Comparison of ENCODE assay signal across 22 mouse cellular contexts in genomic region chr11:22157882-22158281, GRCm38 (mm10).
A peak's percentile ranks its signal among the peaks of the same experiment; 100 is the strongest.
DNase-seq lines count a peak whose midpoint lies in the region; ATAC-seq and TF ChIP-seq lines count a peak whose summit lies in the region.
"Had no signal": no experiment of that assay in that cellular context is flagged by ENCODE, and none has a peak within 500 bp of the region (broad histone marks: within the 10 kb centered on the region; RNA-seq: fewer than 3 reads in every experiment).

No protein-coding gene starts in this region.

- dilution Hi-C loops in CH12.LX (cut with MboI; ENCODE audit: extremely low pct_ligation_motif_present, extremely low pct_unique_long_range_greater_than_20kb, low sequenced_read_pairs) = no loop called here

- H3K36me3 ChIP-seq in heart, postnatal 0 days (replicated peaks; ENCODE audit: control insufficient read depth, insufficient read depth, low read length) = peaks cover 2% of the 10 kb centered on the region; the same call in 1 of the 2 replicates
- no peaks in the 10 kb centered on the region for H3K36me3 ChIP-seq in CH12.LX (replicated peaks in 1 of 2; ENCODE audit: control insufficient read depth in 1 of 2, insufficient read depth in 1 of 2, low read length in 1 of 2)
- H3K36me3 ChIP-seq in kidney, embryonic 15.5 days = no peaks in the 10 kb centered on the region
- H3K36me3 ChIP-seq: G1E had no signal

- no peak for TF ChIP-seq RAD21 in CH12.LX (IDR thresholded peaks at IDR 0.05; ENCODE audit: low read depth, low read length)

- H3K4me1 ChIP-seq in heart, postnatal 0 days (ENCODE audit: control insufficient read depth, insufficient read depth) = peaks cover 26% of the 10 kb centered on the region
- no peaks in the 10 kb centered on the region for H3K4me1 ChIP-seq in CH12.LX (ENCODE audit: control insufficient read depth in 1 of 2, insufficient read depth in 2 of 2)
- peaks cover 3% of the 10 kb centered on the region; the same call in 1 of the 2 replicates for H3K4me1 ChIP-seq in kidney, embryonic 15.5 days

- H3K9ac ChIP-seq in heart, postnatal 0 days (replicated peaks; ENCODE audit: low read depth, low read length) = no peak overlapping the region
- H3K9ac ChIP-seq in CH12.LX (ENCODE audit: insufficient read depth, low read depth) = no peak overlapping the region
- H3K9ac ChIP-seq in kidney, embryonic 15.5 days = no peak overlapping the region

- no peaks in the 10 kb centered on the region for H3K9me3 ChIP-seq in heart, postnatal 0 days (replicated peaks; ENCODE audit: control insufficient read depth, low read length)
- no peaks in the 10 kb centered on the region for H3K9me3 ChIP-seq in CH12.LX (replicated peaks; ENCODE audit: low read length)
- no peaks in the 10 kb centered on the region for H3K9me3 ChIP-seq in kidney, embryonic 15.5 days (replicated peaks)
- H3K9me3 ChIP-seq: G1E had no signal

- H3K79me2 ChIP-seq in CH12.LX (replicated peaks; ENCODE audit: control insufficient read depth, extremely low read depth, insufficient read depth, poor library complexity, severe bottlenecking) = no peaks in the 10 kb centered on the region

- in situ Hi-C loops in CH12.LX (cut with MboI; ENCODE audit: low pct_ligation_motif_present, low pct_unique_long_range_greater_than_20kb, low sequenced_read_pairs) = no loop called here

- no peaks in the 10 kb centered on the region for H3K27me3 ChIP-seq in heart, postnatal 0 days (ENCODE audit: control insufficient read depth, insufficient read depth, low read length)
- H3K27me3 ChIP-seq in CH12.LX (replicated peaks) = no peaks in the 10 kb centered on the region
- no peaks in the 10 kb centered on the region for H3K27me3 ChIP-seq in kidney, embryonic 15.5 days
- H3K27me3 ChIP-seq: Patski had no signal

- WGBS in heart, postnatal 0 days = 88% methylated on average over 4 of the region's 4 CpGs
- WGBS in kidney, embryonic 15.5 days = 91% methylated on average over 4 of the region's 4 CpGs

- ATAC-seq in heart, postnatal 0 days (ENCODE audit: insufficient read depth, low read depth) = no peak
- no peak for ATAC-seq in kidney, embryonic 15.5 days (replicated peaks; ENCODE audit: low FRiP score)
- ATAC-seq: activated CD4-positive, CD25-positive, alpha-beta regulatory T cell, adult 4 months; CD4-positive, CD25-positive, alpha-beta regulatory T cell, adult 4 months; Patski had no signal

- H3K4me2 ChIP-seq in heart, postnatal 0 days (ENCODE audit: low read depth, low read length) = no peak overlapping the region
- no peak overlapping the region for H3K4me2 ChIP-seq in CH12.LX (ENCODE audit: insufficient read depth, low read depth, poor library complexity, severe bottlenecking)
- H3K4me2 ChIP-seq in kidney, embryonic 15.5 days = no peak overlapping the region

- TF ChIP-seq CTCF in heart, postnatal 0 days (IDR thresholded peaks at IDR 0.05; ENCODE audit: low read depth) = no peak
- no peak for TF ChIP-seq CTCF in CH12.LX (conservative IDR thresholded peaks at IDR 0.05 in 1 of 2, IDR thresholded peaks at IDR 0.05 in 1 of 2; ENCODE audit: low read depth in 2 of 2, low read length in 2 of 2)

- no peak for TF ChIP-seq EP300 in heart, postnatal 0 days (IDR thresholded peaks at IDR 0.05; ENCODE audit: low read depth)
- no peak for TF ChIP-seq EP300 in CH12.LX (IDR thresholded peaks at IDR 0.05; ENCODE audit: low read length)

- no peak for DNase-seq in heart, postnatal 0 days (ENCODE audit: low spot score)
- no peak for DNase-seq in heart, adult 18-20 months
- peak; percentile 43 for DNase-seq in A20 (ENCODE audit: low read depth, low spot score)
- peak; percentile 5 for DNase-seq in CH12.LX (ENCODE audit: extremely low read depth)
- no peak for DNase-seq in cerebellum, adult 8-10 months
- DNase-seq: adrenal gland, adult 2 months; adrenal gland, adult 8-10 months; adrenal gland, postnatal 10 days; adrenal gland, postnatal 14 days; adrenal gland, postnatal 25 days; adrenal gland, postnatal 36 days; B cell, adult 2 months; cerebellum, adult 11 months; cerebellum, adult 11-12 months; cerebellum, adult 18-20 months; cerebellum, adult 2 months; cerebellum, adult 9-10 months had no signal

- H3K4me3 ChIP-seq in heart, postnatal 0 days (ENCODE audit: low read depth, low read length) = no peak overlapping the region
- H3K4me3 ChIP-seq in CH12.LX (replicated peaks in 1 of 3; ENCODE audit: low read depth in 2 of 3, low read length in 2 of 3, poor library complexity in 1 of 3) = no peak overlapping the region
- no peak overlapping the region for H3K4me3 ChIP-seq in kidney, embryonic 15.5 days (replicated peaks)

- TF ChIP-seq POLR2A in CH12.LX (IDR thresholded peaks at IDR 0.05; ENCODE audit: low read depth, low read length) = no peak

- H3K27ac ChIP-seq in heart, postnatal 0 days (ENCODE audit: low read depth) = peak overlapping the region; percentile 85; the same call in 1 of the 2 replicates
- H3K27ac ChIP-seq in CH12.LX (ENCODE audit: insufficient read depth, low read depth) = no peak overlapping the region
- no peak overlapping the region for H3K27ac ChIP-seq in kidney, embryonic 15.5 days

TF ChIP-seq in CH12.LX, 34 proteins besides CTCF, POLR2A, EP300 and RAD21:
- TF ChIP-seq IRF4 (IDR thresholded peaks at IDR 0.05; ENCODE audit: low read depth, low read length) (peak; percentile 57), HCFC1 (IDR thresholded peaks at IDR 0.05; ENCODE audit: low read depth, low read length) (no peak), JUN (IDR thresholded peaks at IDR 0.05; ENCODE audit: insufficient read depth, low read depth, low read length) (peak; percentile 19; the same call in 1 of the 2 replicates), E2F4 (IDR thresholded peaks at IDR 0.05; ENCODE audit: insufficient replicate concordance, low read depth, low read length) (no peak), JUND (conservative IDR thresholded peaks at IDR 0.05; ENCODE audit: low read depth, low read length) (peak; percentile 72), NRF1 (IDR thresholded peaks at IDR 0.05; ENCODE audit: low read depth, low read length) (no peak)

Comparison
In these comparisons a context has a peak if more than half of its experiments do, and no peak if none do; other contexts are left out.
1. DNase-seq: peak in A20 (single experiment) and CH12.LX (single experiment); none in heart, postnatal 0 days (single experiment), heart, adult 18-20 months (0 of 2) and cerebellum, adult 8-10 months (single experiment).